Mouse (Mus musculus): ENCODE results near the gene Gosr2. TPM values are rescaled to one million over a fixed set of nuclear protein-coding genes. Genes with fewer than 3 reads are reported as not detected.

The Gosr2 gene
- polyA plus RNA-seq, 1 experiment from 2014 or later = 76.3 TPM

Other genes starting within 250 kb of the Gosr2 start
- not detected in 2 replicates for gene Lrrc37a, start 193.3 kb downstream of the Gosr2 start, polyA plus RNA-seq (2014; fragmentation: Nextera tagmentation; extraction: Ambion mirVana)
- gene Gm884, start 76.8 kb downstream of the Gosr2 start, polyA plus RNA-seq (2014; fragmentation: Nextera tagmentation; extraction: Ambion mirVana) = not detected in 2 replicates
- gene Lyzl6, start 59.0 kb downstream of the Gosr2 start, polyA plus RNA-seq (2014; fragmentation: Nextera tagmentation; extraction: Ambion mirVana) = not detected in 2 replicates
- 0.27 TPM in 1 of 2 replicates, not detected in the other for gene Rprml, start 48.3 kb downstream of the Gosr2 start, polyA plus RNA-seq (2014; fragmentation: Nextera tagmentation; extraction: Ambion mirVana)
- 0.14 and 0.25 TPM in 2 replicates for gene Wnt9b, start 51.9 kb upstream of the Gosr2 start, polyA plus RNA-seq (2014; fragmentation: Nextera tagmentation; extraction: Ambion mirVana)
- gene Wnt3, start 76.3 kb upstream of the Gosr2 start, polyA plus RNA-seq (2014; fragmentation: Nextera tagmentation; extraction: Ambion mirVana) = 9.5 and 11.2 TPM in 2 replicates

Data from neural tube, embryonic 14.5 days (tissue).